Mouse (Mus musculus) heart, embryonic 14.5 days (tissue): Measurements from ENCODE around the gene Calm5. TPM values are rescaled to one million over a fixed set of nuclear protein-coding genes. Genes with fewer than 3 reads are reported as not detected.
A peak's percentile ranks its signal among the peaks of the same experiment; 100 is the strongest.

Experiments used
- ATAC-seq: fragments of 200-750 bp; cut with Nextera tagmentation; 2 replicates; pipeline ENCODE4 v1.8.0; 2017; ENCODE audit warnings: low read depth, moderate TSS enrichment; ENCODE audit not compliant: insufficient number of reproducible peaks, insufficient read depth, low FRiP score
- H3K27ac ChIP-seq, 2 experiments: fragments of 200-500 bp in 1 of 2; fragments of 300-500 bp in 1 of 2; sonication (generic) in 1 of 2; replicated peaks in 1 of 2; 2 replicates each; pipeline ENCODE4 v1.5.1; 2012 to 2014; ENCODE audit warnings: low read depth in 2 of 2, low read length in 2 of 2, control low read depth in 1 of 2, mild to moderate bottlenecking in 1 of 2, mixed read lengths in 1 of 2; ENCODE audit not compliant: control insufficient read depth in 1 of 2, insufficient read depth in 1 of 2
- H3K27me3 ChIP-seq: fragments of 300-500 bp; sonication (generic); 2 replicates; pipeline ENCODE4 v1.6.1; 2014; ENCODE audit warnings: mild to moderate bottlenecking, low read length, control low read depth; ENCODE audit not compliant: control insufficient read depth, insufficient read depth
- H3K36me3 ChIP-seq: fragments of 300-500 bp; sonication (generic); 2 replicates; pipeline ENCODE4 v1.6.1; 2014; ENCODE audit warnings: mild to moderate bottlenecking, control low read depth, low read length, mixed read lengths; ENCODE audit not compliant: control insufficient read depth, insufficient read depth
- H3K4me1 ChIP-seq, 2 experiments: fragments of 200-500 bp in 1 of 2; fragments of 300-500 bp in 1 of 2; sonication (generic) in 1 of 2; 2 replicates each; pipeline ENCODE4 v1.6.1; 2012 to 2014; ENCODE audit warnings: low read length in 2 of 2, control low read depth in 1 of 2, mixed read lengths in 1 of 2; ENCODE audit not compliant: control insufficient read depth in 2 of 2, insufficient read depth in 2 of 2
- H3K4me2 ChIP-seq: fragments of 300-500 bp; sonication (generic); 2 replicates; pipeline ENCODE4 v1.6.1; 2014; ENCODE audit warnings: mild to moderate bottlenecking, low read length
- H3K4me3 ChIP-seq, 2 experiments: fragments of 200-500 bp in 1 of 2; fragments of 300-500 bp in 1 of 2; sonication (generic) in 1 of 2; 2 replicates each; pipeline ENCODE4 v1.5.1; 2012 to 2014; ENCODE audit warnings: low read length in 2 of 2, mild to moderate bottlenecking in 2 of 2, control low read depth in 1 of 2, low read depth in 1 of 2, moderate library complexity in 1 of 2; ENCODE audit not compliant: control insufficient read depth in 1 of 2, insufficient read depth in 1 of 2
- H3K9ac ChIP-seq: fragments of 300-500 bp; sonication (generic); 2 replicates; pipeline ENCODE4 v1.6.1; 2014; ENCODE audit warnings: mild to moderate bottlenecking, low read length
- H3K9me3 ChIP-seq: fragments of 300-500 bp; sonication (generic); 2 replicates; pipeline ENCODE4 v1.6.1; 2016; ENCODE audit warnings: low read length, control low read depth; ENCODE audit not compliant: control insufficient read depth
- WGBS: fragments of 180-500 bp; shearing (Covaris S2); extraction: QIAGEN DNeasy Blood & Tissue Kit; methylation state at CpG from one replicate; pipeline ENCODE4 v1.1.7; 2014; 5-methylcytosine and 5-hydroxymethylcytosine counted together
- polyA plus RNA-seq: library from polyadenylated mRNA; unstranded; fragments of >200 nt; fragmentation: Nextera tagmentation; extraction: Ambion mirVana; gene quantifications from 2 replicates; pipeline ENCODE4 v1.2.1, GENCODE M21; 2014

Calm5 gene
- polyA plus RNA-seq, 1 experiment from 2014 or later: not detected

- H3K36me3 ChIP-seq: peaks cover 68% of the 10 kb centered on the region
- no peaks in the 10 kb centered on the region for H3K27me3 ChIP-seq
- peaks cover 3 to 8% of the 10 kb centered on the region in 2 experiments; a peak in 3 of 4 replicates for H3K4me1 ChIP-seq
- no peak overlapping the region for H3K9ac ChIP-seq
- no peak overlapping the region for H3K4me2 ChIP-seq
- 95% methylated on average over 7 of the region's 7 CpGs for WGBS
- H3K9me3 ChIP-seq: no peaks in the 10 kb centered on the region
- H3K27ac ChIP-seq: no peak overlapping the region
- ATAC-seq: no peak
- H3K4me3 ChIP-seq: no peak overlapping the region
These were observed 32.7 kb downstream of the Calm5 start for GRCm38 (mm10) chr13:3886663-3887062.

GRCm38 (mm10) chr13:3889111-3889510 lies 35.1 kb downstream of the Calm5 start:
- no peak overlapping the region for H3K9ac ChIP-seq
- ATAC-seq: no peak
- no peaks in the 10 kb centered on the region for H3K9me3 ChIP-seq
- H3K27ac ChIP-seq: no peak overlapping the region
- 81% methylated on average over 3 of the region's 3 CpGs for WGBS
- H3K4me1 ChIP-seq: peaks cover 3 to 13% of the 10 kb centered on the region in 2 experiments; a peak in 3 of 4 replicates
- no peak overlapping the region for H3K4me2 ChIP-seq
- no peak overlapping the region for H3K4me3 ChIP-seq
- H3K36me3 ChIP-seq: peaks cover 47% of the 10 kb centered on the region
- no peaks in the 10 kb centered on the region for H3K27me3 ChIP-seq

- Histone ChIP-seq H3K36me3 (peaks cover 38% of the 10 kb centered on the region), H3K4me3 (no peak overlapping the region), H3K9ac (no peak overlapping the region), H3K27me3 (no peaks in the 10 kb centered on the region), H3K9me3 (no peaks in the 10 kb centered on the region), H3K4me1 (peaks cover 3 to 13% of the 10 kb centered on the region in 2 experiments; a peak in 3 of 4 replicates), H3K27ac (0 out of 4 replicates have a peak overlapping the region, but pooled peaks of 1 of the 2 experiments have one; percentile 18), H3K4me2 (no peak overlapping the region)
- 59% methylated on average over 8 of the region's 8 CpGs for WGBS
- ATAC-seq: no peak
These were observed 36.1 kb downstream of the Calm5 start for GRCm38 (mm10) chr13:3890061-3890460.

GRCm38 (mm10) chr13:3891479-3892087 lies 37.6 kb downstream of the Calm5 start:
- H3K27me3 ChIP-seq: no peaks in the 10 kb centered on the region
- peak overlapping the region; percentile 74 for H3K4me2 ChIP-seq
- peak overlapping the region; percentile 85 for H3K9ac ChIP-seq
- H3K36me3 ChIP-seq: peaks cover 23% of the 10 kb centered on the region
- no peak overlapping the region for H3K27ac ChIP-seq
- WGBS: 44% methylated on average over 8 of the region's 8 CpGs
- no peaks in the 10 kb centered on the region for H3K9me3 ChIP-seq
- peak overlapping the region; percentile 7 to 56; a peak in 3 of 4 replicates for H3K4me3 ChIP-seq
- peaks cover 3 to 13% of the 10 kb centered on the region in 2 experiments; a peak in 3 of 4 replicates for H3K4me1 ChIP-seq
- no peak for ATAC-seq

GRCm38 (mm10) chr13:3892601-3893000 lies 38.6 kb downstream of the Calm5 start:
- Histone ChIP-seq H3K9me3 (no peaks in the 10 kb centered on the region), H3K4me3 (peak overlapping the region; percentile 56 to 91), H3K4me2 (peak overlapping the region; percentile 74), H3K9ac (peak overlapping the region; percentile 85), H3K4me1 (peaks cover 3 to 13% of the 10 kb centered on the region in 2 experiments; a peak in 3 of 4 replicates), H3K36me3 (peaks cover 13% of the 10 kb centered on the region), H3K27me3 (no peaks in the 10 kb centered on the region), H3K27ac (peak overlapping the region in 1 of 2 experiments; percentile 3; a peak in 1 of 4 replicates)
- no peak for ATAC-seq
- WGBS: 8% methylated on average over 7 of the region's 7 CpGs

- peak; percentile 98 for ATAC-seq
- Histone ChIP-seq H3K27me3 (no peaks in the 10 kb centered on the region), H3K4me2 (peak overlapping the region; percentile 74), H3K36me3 (peaks cover 6% of the 10 kb centered on the region), H3K9ac (peak overlapping the region; percentile 85), H3K9me3 (no peaks in the 10 kb centered on the region), H3K4me3 (peak overlapping the region; percentile 56 to 91), H3K27ac (peak overlapping the region; percentile 81 to 82), H3K4me1 (peaks cover 3 to 13% of the 10 kb centered on the region in 2 experiments; a peak in 3 of 4 replicates)
- under 1% methylated on average over 35 of the region's 35 CpGs for WGBS
These were observed 39.3 kb downstream of the Calm5 start for GRCm38 (mm10) chr13:3893126-3893734.

GRCm38 (mm10) chr13:3894549-3894948 lies 40.6 kb downstream of the Calm5 start:
- Histone ChIP-seq H3K27ac (no peak overlapping the region), H3K9ac (no peak overlapping the region), H3K4me1 (peaks cover 3 to 13% of the 10 kb centered on the region in 2 experiments; a peak in 3 of 4 replicates), H3K27me3 (no peaks in the 10 kb centered on the region), H3K4me2 (no peak overlapping the region), H3K4me3 (no peak overlapping the region), H3K36me3 (peaks cover 4% of the 10 kb centered on the region; the same call in 1 of the 2 replicates), H3K9me3 (no peaks in the 10 kb centered on the region)
- ATAC-seq: no peak
- 66% methylated on average over 8 of the region's 8 CpGs for WGBS
